Mouse (Mus musculus): ENCODE results near the gene Prok2. TPM values are rescaled to one million over a fixed set of nuclear protein-coding genes. Genes with fewer than 3 reads are reported as not detected.

Gene Prok2
- polyA plus RNA-seq, 1 experiment from 2014 or later: not detected

- no peak for ATAC-seq (ENCODE audit: insufficient number of reproducible peaks, insufficient read depth, low FRiP score, low read depth)
- H3K27me3 ChIP-seq (ENCODE audit: control insufficient read depth, insufficient read depth, low read length): no peaks in the 10 kb centered on the region
- 79% methylated on average over 3 of the region's 3 CpGs for WGBS
- no peak overlapping the region for H3K27ac ChIP-seq (ENCODE audit: low read length)
- no peaks in the 10 kb centered on the region for H3K9me3 ChIP-seq (ENCODE audit: control insufficient read depth, low read depth, low read length)
- H3K4me2 ChIP-seq (replicated peaks; ENCODE audit: low read depth, low read length): no peak overlapping the region
- no peak overlapping the region for H3K4me3 ChIP-seq (ENCODE audit: low read depth, low read length)
- no peak overlapping the region for H3K9ac ChIP-seq (replicated peaks; ENCODE audit: low read depth, low read length)
- no peaks in the 10 kb centered on the region for H3K36me3 ChIP-seq (ENCODE audit: control insufficient read depth, insufficient read depth, low read length)
- H3K4me1 ChIP-seq (ENCODE audit: control insufficient read depth, insufficient read depth, low read length): no peaks in the 10 kb centered on the region
These were observed 16.7 kb upstream of the Prok2 start for GRCm38 (mm10) chr6:99742866-99743265.

- Histone ChIP-seq H3K9ac (replicated peaks; ENCODE audit: low read depth, low read length) (no peak overlapping the region), H3K27ac (ENCODE audit: low read length) (no peak overlapping the region), H3K27me3 (ENCODE audit: control insufficient read depth, insufficient read depth, low read length) (no peaks in the 10 kb centered on the region), H3K4me2 (replicated peaks; ENCODE audit: low read depth, low read length) (no peak overlapping the region), H3K4me1 (ENCODE audit: control insufficient read depth, insufficient read depth, low read length) (no peaks in the 10 kb centered on the region), H3K4me3 (ENCODE audit: low read depth, low read length) (no peak overlapping the region), H3K9me3 (ENCODE audit: control insufficient read depth, low read depth, low read length) (no peaks in the 10 kb centered on the region), H3K36me3 (ENCODE audit: control insufficient read depth, insufficient read depth, low read length) (no peaks in the 10 kb centered on the region)
- ATAC-seq (ENCODE audit: insufficient number of reproducible peaks, insufficient read depth, low FRiP score, low read depth): no peak
- 63% methylated on average over 5 of the region's 5 CpGs for WGBS
These were observed 8.5 kb upstream of the Prok2 start for GRCm38 (mm10) chr6:99734666-99735065.

DNA sequence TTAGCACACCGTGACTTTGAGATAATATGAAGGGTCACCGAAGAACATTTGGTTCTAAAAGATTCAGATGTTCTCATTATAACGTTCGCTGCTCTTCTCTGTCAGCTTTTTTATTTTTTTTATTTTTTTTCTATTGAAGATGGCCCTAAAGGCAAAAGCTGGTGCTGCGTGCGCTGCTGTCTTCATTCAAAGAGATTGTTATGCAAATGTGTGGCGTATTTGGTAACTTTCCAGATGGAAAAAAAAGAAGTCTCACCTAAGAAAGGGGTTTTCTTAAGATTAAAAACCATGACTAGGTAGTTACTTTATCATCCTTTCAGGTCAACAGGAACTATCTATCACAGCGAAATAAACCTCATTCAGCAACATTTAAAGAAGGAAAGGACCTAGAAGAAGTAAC lies 6.5 kb upstream of the Prok2 start:
- ATAC-seq (ENCODE audit: insufficient number of reproducible peaks, insufficient read depth, low FRiP score, low read depth): no peak
- Histone ChIP-seq H3K9me3 (ENCODE audit: control insufficient read depth, low read depth, low read length) (no peaks in the 10 kb centered on the region), H3K27ac (ENCODE audit: low read length) (no peak overlapping the region), H3K4me3 (ENCODE audit: low read depth, low read length) (no peak overlapping the region), H3K4me2 (replicated peaks; ENCODE audit: low read depth, low read length) (no peak overlapping the region), H3K27me3 (ENCODE audit: control insufficient read depth, insufficient read depth, low read length) (no peaks in the 10 kb centered on the region), H3K36me3 (ENCODE audit: control insufficient read depth, insufficient read depth, low read length) (no peaks in the 10 kb centered on the region), H3K9ac (replicated peaks; ENCODE audit: low read depth, low read length) (no peak overlapping the region), H3K4me1 (ENCODE audit: control insufficient read depth, insufficient read depth, low read length) (no peaks in the 10 kb centered on the region)
- 90% methylated on average over 8 of the region's 8 CpGs for WGBS

DNA sequence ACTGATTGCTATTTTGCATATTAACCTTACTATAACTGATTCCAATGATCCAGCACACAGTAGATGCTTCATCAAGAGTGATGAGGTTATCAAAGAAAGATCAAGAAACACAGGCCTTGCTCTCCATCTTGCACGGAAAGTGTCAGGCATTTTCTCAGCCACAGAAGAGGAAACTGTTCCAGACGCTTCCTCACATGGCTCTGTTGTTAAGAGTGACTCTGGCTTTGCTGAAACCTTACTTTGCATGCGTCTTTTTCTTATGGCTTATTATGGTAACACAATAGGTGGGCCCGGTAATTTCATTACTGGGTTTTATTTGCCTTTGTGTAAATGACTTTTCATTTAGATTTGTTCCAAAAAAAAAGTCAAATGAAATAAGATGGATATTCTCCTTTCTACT lies 5.7 kb upstream of the Prok2 start:
- H3K27ac ChIP-seq (ENCODE audit: low read length): no peak overlapping the region
- H3K9ac ChIP-seq (replicated peaks; ENCODE audit: low read depth, low read length): no peak overlapping the region
- H3K4me3 ChIP-seq (ENCODE audit: low read depth, low read length): no peak overlapping the region
- WGBS: 86% methylated on average over 4 of the region's 4 CpGs
- H3K27me3 ChIP-seq (ENCODE audit: control insufficient read depth, insufficient read depth, low read length): no peaks in the 10 kb centered on the region
- no peak for ATAC-seq (ENCODE audit: insufficient number of reproducible peaks, insufficient read depth, low FRiP score, low read depth)
- H3K9me3 ChIP-seq (ENCODE audit: control insufficient read depth, low read depth, low read length): no peaks in the 10 kb centered on the region
- no peak overlapping the region for H3K4me2 ChIP-seq (replicated peaks; ENCODE audit: low read depth, low read length)
- no peaks in the 10 kb centered on the region for H3K36me3 ChIP-seq (ENCODE audit: control insufficient read depth, insufficient read depth, low read length)
- no peaks in the 10 kb centered on the region for H3K4me1 ChIP-seq (ENCODE audit: control insufficient read depth, insufficient read depth, low read length)

- 83% methylated on average over 4 of the region's 4 CpGs for WGBS
- Histone ChIP-seq H3K4me1 (ENCODE audit: control insufficient read depth, insufficient read depth, low read length) (peaks cover 12% of the 10 kb centered on the region; the same call in 1 of the 2 replicates), H3K9me3 (ENCODE audit: control insufficient read depth, low read depth, low read length) (no peaks in the 10 kb centered on the region), H3K4me3 (ENCODE audit: low read depth, low read length) (no peak overlapping the region), H3K9ac (replicated peaks; ENCODE audit: low read depth, low read length) (no peak overlapping the region), H3K27me3 (ENCODE audit: control insufficient read depth, insufficient read depth, low read length) (peaks cover 12% of the 10 kb centered on the region), H3K4me2 (replicated peaks; ENCODE audit: low read depth, low read length) (no peak overlapping the region), H3K36me3 (ENCODE audit: control insufficient read depth, insufficient read depth, low read length) (no peaks in the 10 kb centered on the region), H3K27ac (ENCODE audit: low read length) (no peak overlapping the region)
- no peak for ATAC-seq (ENCODE audit: insufficient number of reproducible peaks, insufficient read depth, low FRiP score, low read depth)
These were observed 3.7 kb upstream of the Prok2 start for GRCm38 (mm10) chr6:99729853-99730252.

DNA sequence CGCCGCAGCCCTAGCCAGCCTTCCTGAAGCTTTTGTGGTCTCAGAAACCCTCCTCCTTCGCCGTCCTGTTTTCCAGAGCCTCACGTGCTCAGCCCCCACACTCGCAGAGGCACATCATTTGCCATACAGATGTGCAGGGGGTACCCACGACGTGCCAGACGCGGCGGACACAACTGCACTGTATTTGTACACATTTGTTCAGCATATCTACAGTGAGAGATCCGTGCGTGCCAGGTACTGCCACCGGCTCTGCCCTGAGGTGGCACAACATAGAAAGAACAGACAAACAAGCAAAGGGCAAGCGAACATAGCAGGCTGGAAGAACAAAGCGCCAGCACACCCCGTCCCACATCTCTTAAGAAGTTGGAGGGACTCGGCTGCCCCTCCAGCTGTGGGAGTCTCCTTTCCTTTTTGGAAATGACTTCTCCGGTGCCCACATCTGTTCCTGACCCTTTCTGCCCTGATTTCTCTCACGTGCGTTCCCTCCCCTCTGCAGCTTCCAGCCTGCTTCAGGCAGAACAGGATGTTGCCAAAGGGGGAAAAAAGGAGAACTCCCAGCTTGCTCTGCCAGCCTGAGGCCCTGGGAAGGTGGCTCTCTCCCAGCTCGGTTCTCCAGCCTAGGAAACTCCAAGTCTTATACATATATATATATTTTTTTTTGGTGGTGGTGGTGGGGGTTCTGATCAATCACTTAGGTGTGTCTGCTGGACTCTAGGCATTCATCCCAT lies 548 bp upstream of the Prok2 start:
- Histone ChIP-seq H3K4me3 (ENCODE audit: low read depth, low read length) (peak overlapping the region; percentile 45), H3K27me3 (ENCODE audit: control insufficient read depth, insufficient read depth, low read length) (peaks cover 12% of the 10 kb centered on the region), H3K27ac (ENCODE audit: low read length) (no peak overlapping the region), H3K36me3 (ENCODE audit: control insufficient read depth, insufficient read depth, low read length) (no peaks in the 10 kb centered on the region), H3K4me2 (replicated peaks; ENCODE audit: low read depth, low read length) (peak overlapping the region; percentile 98), H3K9me3 (ENCODE audit: control insufficient read depth, low read depth, low read length) (no peaks in the 10 kb centered on the region), H3K9ac (replicated peaks; ENCODE audit: low read depth, low read length) (peak overlapping the region; percentile 14; the same call in 1 of the 2 replicates), H3K4me1 (ENCODE audit: control insufficient read depth, insufficient read depth, low read length) (peaks cover 12% of the 10 kb centered on the region; the same call in 1 of the 2 replicates)
- ATAC-seq (ENCODE audit: insufficient number of reproducible peaks, insufficient read depth, low FRiP score, low read depth): no peak
- 6% methylated on average over 22 of the region's 22 CpGs for WGBS

GRCm38 (mm10) chr6:99722390-99722789 lies 3.8 kb downstream of the Prok2 start:
- WGBS: 90% methylated on average over 9 of the region's 9 CpGs
- no peak overlapping the region for H3K27ac ChIP-seq (ENCODE audit: low read length)
- H3K9me3 ChIP-seq (ENCODE audit: control insufficient read depth, low read depth, low read length): no peaks in the 10 kb centered on the region
- H3K4me1 ChIP-seq (ENCODE audit: control insufficient read depth, insufficient read depth, low read length): peaks cover 12% of the 10 kb centered on the region; the same call in 1 of the 2 replicates
- H3K27me3 ChIP-seq (ENCODE audit: control insufficient read depth, insufficient read depth, low read length): peaks cover 12% of the 10 kb centered on the region
- no peak overlapping the region for H3K9ac ChIP-seq (replicated peaks; ENCODE audit: low read depth, low read length)
- H3K36me3 ChIP-seq (ENCODE audit: control insufficient read depth, insufficient read depth, low read length): no peaks in the 10 kb centered on the region
- no peak for ATAC-seq (ENCODE audit: insufficient number of reproducible peaks, insufficient read depth, low FRiP score, low read depth)
- no peak overlapping the region for H3K4me3 ChIP-seq (ENCODE audit: low read depth, low read length)
- H3K4me2 ChIP-seq (replicated peaks; ENCODE audit: low read depth, low read length): no peak overlapping the region

- Histone ChIP-seq H3K27me3 (ENCODE audit: control insufficient read depth, insufficient read depth, low read length) (peaks cover 4% of the 10 kb centered on the region), H3K4me3 (ENCODE audit: low read depth, low read length) (no peak overlapping the region), H3K4me1 (ENCODE audit: control insufficient read depth, insufficient read depth, low read length) (peaks cover 4% of the 10 kb centered on the region; the same call in 1 of the 2 replicates), H3K9ac (replicated peaks; ENCODE audit: low read depth, low read length) (no peak overlapping the region), H3K36me3 (ENCODE audit: control insufficient read depth, insufficient read depth, low read length) (no peaks in the 10 kb centered on the region), H3K27ac (ENCODE audit: low read length) (no peak overlapping the region), H3K9me3 (ENCODE audit: control insufficient read depth, low read depth, low read length) (no peaks in the 10 kb centered on the region), H3K4me2 (replicated peaks; ENCODE audit: low read depth, low read length) (no peak overlapping the region)
- 78% methylated on average over 9 of the region's 9 CpGs for WGBS
- no peak for ATAC-seq (ENCODE audit: insufficient number of reproducible peaks, insufficient read depth, low FRiP score, low read depth)
These were observed 5.2 kb downstream of the Prok2 start for GRCm38 (mm10) chr6:99721032-99721431.

- WGBS: 63% methylated on average over 6 of the region's 6 CpGs
- H3K36me3 ChIP-seq (ENCODE audit: control insufficient read depth, insufficient read depth, low read length): no peaks in the 10 kb centered on the region
- H3K9ac ChIP-seq (replicated peaks; ENCODE audit: low read depth, low read length): no peak overlapping the region
- no peak overlapping the region for H3K27ac ChIP-seq (ENCODE audit: low read length)
- H3K4me3 ChIP-seq (ENCODE audit: low read depth, low read length): no peak overlapping the region
- no peaks in the 10 kb centered on the region for H3K9me3 ChIP-seq (ENCODE audit: control insufficient read depth, low read depth, low read length)
- no peak overlapping the region for H3K4me2 ChIP-seq (replicated peaks; ENCODE audit: low read depth, low read length)
- no peaks in the 10 kb centered on the region for H3K4me1 ChIP-seq (ENCODE audit: control insufficient read depth, insufficient read depth, low read length)
- H3K27me3 ChIP-seq (ENCODE audit: control insufficient read depth, insufficient read depth, low read length): no peaks in the 10 kb centered on the region
- ATAC-seq (ENCODE audit: insufficient number of reproducible peaks, insufficient read depth, low FRiP score, low read depth): no peak
These were observed 10.3 kb downstream of the Prok2 start for GRCm38 (mm10) chr6:99715913-99716312.
